Mouse (Mus musculus): ENCODE results near the gene Cdr2l. TPM values are rescaled to one million over a fixed set of nuclear protein-coding genes. Genes with fewer than 3 reads are reported as not detected.
A peak's percentile ranks its signal among the peaks of the same experiment; 100 is the strongest.

Cdr2l gene
- total RNA-seq, 2 experiments from 2014 or later = 5.8 to 5.9 TPM

DNA sequence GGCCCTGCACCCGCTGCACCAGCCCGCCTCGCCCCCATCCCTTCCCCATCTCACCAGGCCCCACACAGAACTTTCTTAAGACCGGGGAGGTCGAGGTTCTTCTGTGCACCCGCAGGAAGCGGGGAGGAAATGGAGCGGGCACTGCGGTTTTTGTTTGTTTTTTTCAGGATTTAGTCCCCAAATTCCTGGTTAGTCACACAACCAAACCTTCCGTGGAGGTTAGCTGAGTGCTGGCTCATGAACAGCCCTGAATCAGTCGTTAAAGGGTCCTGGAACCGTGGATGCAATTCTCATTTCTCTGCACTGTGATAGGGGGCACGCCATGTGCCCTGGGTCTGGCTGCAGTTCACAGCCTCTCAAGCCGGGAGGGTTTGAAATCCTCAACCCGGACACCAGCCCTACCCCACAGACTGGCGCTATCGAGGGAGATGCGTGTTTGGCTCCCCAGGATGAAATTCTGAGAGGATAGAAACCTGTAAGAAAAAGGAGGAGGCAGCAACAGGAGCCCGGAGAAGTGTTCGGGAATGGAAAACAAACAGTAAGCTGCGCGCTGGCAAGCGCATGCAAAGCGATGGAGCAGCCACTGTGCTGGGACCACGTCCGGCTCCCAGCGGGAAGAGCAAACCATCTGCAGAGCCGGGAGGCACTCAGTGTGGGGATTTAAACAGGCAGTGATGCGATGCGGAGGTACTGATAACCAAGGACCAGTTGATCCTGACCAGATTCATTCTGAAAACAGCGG lies 54.1 kb downstream of the Cdr2l start:
- intact Hi-C loops (cut with DNase I) = no loop called here
- peak in 1 of 2 experiments; percentile 37 for DNase-seq

DNA sequence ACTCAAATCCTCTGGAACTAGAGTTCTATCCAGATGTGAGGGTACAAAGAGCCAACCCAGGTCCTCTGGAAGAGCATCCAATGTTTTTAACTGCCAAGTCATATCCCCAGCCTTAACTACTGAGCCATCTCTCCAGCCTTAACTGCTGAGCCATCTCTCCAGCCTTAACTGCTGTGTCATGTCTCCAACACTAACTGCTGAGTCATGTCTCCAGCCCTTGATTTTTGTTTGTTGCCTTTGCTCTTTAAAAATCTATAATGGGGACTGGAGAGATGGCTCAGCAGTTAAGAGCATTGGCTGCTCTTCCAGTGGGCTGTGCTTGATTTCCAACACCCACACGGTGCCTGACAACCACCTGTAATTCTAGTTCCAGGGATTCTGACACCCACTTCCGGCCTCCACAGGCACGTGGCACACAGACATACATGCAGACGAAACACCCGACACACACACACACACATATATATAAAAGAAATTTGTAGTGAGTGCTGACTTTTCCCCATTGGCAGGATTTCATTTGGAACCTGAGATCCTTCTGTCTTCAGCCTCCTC lies 55.9 kb downstream of the Cdr2l start:
- DNase-seq = no peak
- intact Hi-C loops (cut with DNase I) = no loop called here

DNA sequence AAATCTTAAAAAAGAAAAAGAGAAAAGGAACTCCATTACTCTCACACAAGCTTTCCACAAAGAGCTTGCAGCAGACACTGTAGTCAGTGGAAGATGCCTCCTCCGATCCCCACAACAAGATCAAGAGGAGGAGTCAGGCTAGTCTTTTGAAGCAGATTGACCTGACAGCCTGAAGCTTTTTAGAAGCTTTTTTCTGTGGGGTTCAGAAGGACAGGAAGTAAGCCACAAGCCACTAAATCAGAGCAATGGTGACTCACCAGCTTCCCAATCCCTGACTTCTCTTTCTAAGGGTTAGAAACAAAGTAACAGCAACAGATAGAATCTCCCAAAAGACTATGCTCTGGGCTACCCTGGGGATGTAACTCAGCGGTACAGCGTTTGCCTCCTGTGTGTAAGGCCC lies 57.6 kb downstream of the Cdr2l start:
- DNase-seq = no peak
- intact Hi-C loops (cut with DNase I) = no loop called here

DNA sequence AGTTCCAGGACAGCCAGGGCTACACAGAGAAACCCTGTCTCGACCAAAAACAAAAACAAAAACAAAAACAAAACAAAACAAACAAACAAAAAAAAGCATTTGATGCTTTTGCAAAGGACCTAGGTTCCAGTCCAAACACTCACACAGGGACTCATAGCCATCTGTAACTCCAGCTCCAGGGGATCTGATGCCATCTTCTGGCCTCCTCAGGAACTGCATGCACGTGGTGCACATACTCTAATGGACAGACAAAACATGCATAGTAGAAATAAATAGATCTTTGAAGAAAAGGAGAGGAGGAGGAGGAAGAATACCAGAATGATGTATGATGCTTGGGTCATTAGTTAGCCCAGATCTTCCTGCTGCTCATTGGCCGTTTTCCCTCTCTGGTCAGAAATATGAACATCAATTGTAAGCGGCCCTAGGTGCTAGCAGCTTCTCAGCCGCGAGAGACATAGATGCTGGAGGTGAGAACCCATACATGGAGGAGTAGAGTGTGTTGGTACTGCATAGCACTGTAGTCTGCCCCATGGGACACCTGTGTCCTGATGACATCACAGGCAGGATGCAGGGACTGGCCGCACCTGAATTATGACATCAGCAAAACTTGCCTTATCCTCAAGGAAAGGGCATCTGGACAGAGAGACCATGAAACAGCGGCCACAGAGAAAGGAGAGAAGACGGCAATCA lies 58.3 kb downstream of the Cdr2l start, which contains the start of gene Trim80:
Gene Trim80, plus strand, starts transcription at position 640 of the 690 bp plus-strand sequence.
- intact Hi-C loops (cut with DNase I) = no loop called here
- DNase-seq = no peak

GRCm38 (mm10) chr11:115441417-115441816 lies 59.7 kb downstream of the Cdr2l start:
- intact Hi-C loops (cut with DNase I) = no loop called here
- no peak for DNase-seq

Other genes starting within 250 kb of the Cdr2l start
- gene Cd300lf, start 247.9 kb upstream of the Cdr2l start, total RNA-seq (2021) = under 1 TPM; 0.08 to 0.33 TPM
- 10 to 100 TPM in 1 of 2 experiments, 1 to 10 TPM in 1; 9.9 to 10.5 TPM for gene Slc9a3r1, start 218.6 kb upstream of the Cdr2l start, total RNA-seq (2021)
- 10 to 100 TPM; 10.4 to 12.5 TPM for gene Tmem104, start 194.4 kb upstream of the Cdr2l start, total RNA-seq (2021)
- 10 to 100 TPM; 19.8 to 28.0 TPM for gene Nat9, start 194.1 kb upstream of the Cdr2l start, total RNA-seq (2021)
- under 1 TPM; 0.11 to 0.25 TPM for gene Grin2c, start 114.7 kb upstream of the Cdr2l start, total RNA-seq (2021)
- gene Fdxr, start 104.9 kb upstream of the Cdr2l start, total RNA-seq (2021) = 1 to 10 TPM; 9.5 to 9.7 TPM
- 1 to 10 TPM; 1.2 TPM for gene Fads6, start 84.3 kb upstream of the Cdr2l start, total RNA-seq (2021)
- not detected for gene Otop2, start 74.8 kb upstream of the Cdr2l start, total RNA-seq (2021)
- under 1 TPM in 1 of 2 experiments, not detected in 1; 0.14 TPM for gene Ush1g, start 59.9 kb upstream of the Cdr2l start, total RNA-seq (2021)
- not detected for gene Otop3, start 47.2 kb upstream of the Cdr2l start, total RNA-seq (2021)
- gene Hid1, start 14.2 kb upstream of the Cdr2l start, total RNA-seq (2021) = 1 to 10 TPM; 4.2 to 4.8 TPM
- 100 to 1,000 TPM; 134 to 149 TPM for gene Mrpl58, start 21.8 kb downstream of the Cdr2l start, total RNA-seq (2021)
- gene Atp5h, start 38.0 kb downstream of the Cdr2l start, total RNA-seq (2021) = 1,000 to 10,000 TPM; 2,281 to 2,357 TPM
- gene Kctd2, start 38.2 kb downstream of the Cdr2l start, total RNA-seq (2021) = 10 to 100 TPM; 27.9 to 28.3 TPM
- gene Trim80, start 58.6 kb downstream of the Cdr2l start, total RNA-seq (2021) = not detected
- gene Slc16a5, start 80.6 kb downstream of the Cdr2l start, total RNA-seq (2021) = not detected
- 1 to 10 TPM; 1.5 to 2.4 TPM for gene Armc7, start 93.8 kb downstream of the Cdr2l start, total RNA-seq (2021)
- gene Nt5c, start 109.9 kb downstream of the Cdr2l start, total RNA-seq (2021) = 10 to 100 TPM; 13.1 to 14.2 TPM
- gene Jpt1, start 132.5 kb downstream of the Cdr2l start, total RNA-seq (2021) = 100 to 1,000 TPM; 124 to 143 TPM
- gene Sumo2, start 154.4 kb downstream of the Cdr2l start, total RNA-seq (2021) = 100 to 1,000 TPM; 165 to 185 TPM
- 10 to 100 TPM; 23.5 to 23.8 TPM for gene Nup85, start 182.5 kb downstream of the Cdr2l start, total RNA-seq (2021)
- gene Mrps7, start 222.0 kb downstream of the Cdr2l start, total RNA-seq (2021) = 10 to 100 TPM; 80.1 to 85.7 TPM
- 10 to 100 TPM; 18.0 to 21.3 TPM for gene Gga3, start 222.1 kb downstream of the Cdr2l start, total RNA-seq (2021)
- gene Mif4gd, start 231.1 kb downstream of the Cdr2l start, total RNA-seq (2021) = 10 to 100 TPM; 47.3 to 53.8 TPM
- 10 to 100 TPM; 35.5 to 38.8 TPM for gene Slc25a19, start 246.4 kb downstream of the Cdr2l start, total RNA-seq (2021)